Mouse (Mus musculus) limb, embryonic 14.5 days (tissue): ENCODE results near the gene Arl6. TPM values are rescaled to one million over a fixed set of nuclear protein-coding genes. Genes with fewer than 3 reads are reported as not detected.

ENCODE experiments used
- ATAC-seq: fragments of 200-750 bp; cut with Nextera tagmentation; 2 replicates; pipeline ENCODE4 v1.8.0; 2017; ENCODE audit warnings: low read depth, moderate number of reproducible peaks, moderate TSS enrichment; ENCODE audit not compliant: low FRiP score
- DNase-seq: peaks from one replicate; pipeline ENCODE4 v3.0.0-alpha.2; 2015; ENCODE audit warnings: low spot score
- H3K27ac ChIP-seq: fragments of 300-500 bp; sonication (generic); replicated peaks from 2 replicates; pipeline ENCODE4 v1.5.1; 2014; ENCODE audit warnings: low read depth, mild to moderate bottlenecking, low read length, moderate library complexity, mixed read lengths
- H3K27me3 ChIP-seq: fragments of 300-500 bp; sonication (generic); 2 replicates; pipeline ENCODE4 v1.6.1; 2014; ENCODE audit warnings: low read length, mixed read lengths; ENCODE audit not compliant: control insufficient read depth, insufficient read depth
- H3K36me3 ChIP-seq: fragments of 300-500 bp; sonication (generic); 2 replicates; pipeline ENCODE4 v1.6.1; 2014; ENCODE audit warnings: mild to moderate bottlenecking, low read length, moderate library complexity, mixed read lengths; ENCODE audit not compliant: control insufficient read depth, insufficient read depth
- H3K4me1 ChIP-seq: fragments of 300-500 bp; sonication (generic); 2 replicates; pipeline ENCODE4 v1.6.1; 2014; ENCODE audit warnings: antibody characterized with exemption, low read length, mixed read lengths; ENCODE audit not compliant: control insufficient read depth, insufficient read depth
- H3K4me2 ChIP-seq: fragments of 300-500 bp; sonication (generic); replicated peaks from 2 replicates; pipeline ENCODE4 v1.6.1; 2014; ENCODE audit warnings: low read depth, mild to moderate bottlenecking, low read length, moderate library complexity; ENCODE audit not compliant: severe bottlenecking
- H3K4me3 ChIP-seq: fragments of 300-500 bp; sonication (generic); replicated peaks from 2 replicates; pipeline ENCODE4 v1.5.1; 2014; ENCODE audit warnings: low read length
- H3K9ac ChIP-seq: fragments of 300-500 bp; sonication (generic); 2 replicates; pipeline ENCODE4 v1.6.1; 2014; ENCODE audit warnings: mild to moderate bottlenecking, low read depth, low read length, moderate library complexity; ENCODE audit not compliant: severe bottlenecking
- H3K9me3 ChIP-seq: fragments of 300-500 bp; sonication (generic); 2 replicates; pipeline ENCODE4 v1.6.1; 2016; ENCODE audit warnings: low read length; ENCODE audit not compliant: control insufficient read depth
- POLR2A ChIP-seq: fragments of 200-500 bp; IDR thresholded peaks from 2 replicates; pipeline ENCODE4 v1.8.0; 2012; ENCODE audit warnings: inconsistent platforms, mild to moderate bottlenecking, moderate library complexity, borderline replicate concordance; ENCODE audit not compliant: insufficient read depth, insufficient read length; ENCODE audit errors: extremely low read depth
- WGBS: fragments of 180-500 bp; shearing (Covaris S2); extraction: QIAGEN DNeasy Blood & Tissue Kit; methylation state at CpG from one replicate; pipeline ENCODE4 v1.1.7; 2014; 5-methylcytosine and 5-hydroxymethylcytosine counted together
- polyA plus RNA-seq, 2 experiments: library from polyadenylated mRNA; depleted of rRNA in 1 of 2; stranded (reverse) in 1 of 2; unstranded in 1 of 2; fragments of >200 nt; fragmentation: Nextera tagmentation in 1 of 2; extraction: Ambion mirVana in 1 of 2; gene quantifications; 2 replicates each; pipeline versions ENCODE4 v1.2.1 to v1.2.3; 2012 to 2014

Arl6 gene
- polyA plus RNA-seq, 2 experiments: 14.1 to 27.1 TPM

GRCm38 (mm10) chr16:59586911-59587310 lies 52.3 kb downstream of the Arl6 start:
- no peak overlapping the region for H3K4me3 ChIP-seq
- H3K27ac ChIP-seq: no peak overlapping the region
- no peak for TF ChIP-seq POLR2A
- no peaks in the 10 kb centered on the region for H3K36me3 ChIP-seq
- H3K4me2 ChIP-seq: no peak overlapping the region
- no peak overlapping the region for H3K9ac ChIP-seq
- H3K4me1 ChIP-seq: peaks cover 17% of the 10 kb centered on the region
- ATAC-seq (no peak), DNase-seq (no peak)
- 89% methylated on average over 8 of the region's 8 CpGs for WGBS
- H3K27me3 ChIP-seq: no peaks in the 10 kb centered on the region
- no peaks in the 10 kb centered on the region for H3K9me3 ChIP-seq

GRCm38 (mm10) chr16:59586276-59586675 lies 52.9 kb downstream of the Arl6 start:
- no peak for DNase-seq
- no peaks in the 10 kb centered on the region for H3K36me3 ChIP-seq
- 47% methylated on average over 6 of the region's 6 CpGs for WGBS
- 0 out of 2 replicates have a peak, but pooled peaks have one; percentile 53 for ATAC-seq
- H3K9ac ChIP-seq: no peak overlapping the region
- no peaks in the 10 kb centered on the region for H3K9me3 ChIP-seq
- no peak for TF ChIP-seq POLR2A
- no peak overlapping the region for H3K27ac ChIP-seq
- peaks cover 17% of the 10 kb centered on the region for H3K4me1 ChIP-seq
- H3K4me3 ChIP-seq: no peak overlapping the region
- no peak overlapping the region for H3K4me2 ChIP-seq
- no peaks in the 10 kb centered on the region for H3K27me3 ChIP-seq

DNA sequence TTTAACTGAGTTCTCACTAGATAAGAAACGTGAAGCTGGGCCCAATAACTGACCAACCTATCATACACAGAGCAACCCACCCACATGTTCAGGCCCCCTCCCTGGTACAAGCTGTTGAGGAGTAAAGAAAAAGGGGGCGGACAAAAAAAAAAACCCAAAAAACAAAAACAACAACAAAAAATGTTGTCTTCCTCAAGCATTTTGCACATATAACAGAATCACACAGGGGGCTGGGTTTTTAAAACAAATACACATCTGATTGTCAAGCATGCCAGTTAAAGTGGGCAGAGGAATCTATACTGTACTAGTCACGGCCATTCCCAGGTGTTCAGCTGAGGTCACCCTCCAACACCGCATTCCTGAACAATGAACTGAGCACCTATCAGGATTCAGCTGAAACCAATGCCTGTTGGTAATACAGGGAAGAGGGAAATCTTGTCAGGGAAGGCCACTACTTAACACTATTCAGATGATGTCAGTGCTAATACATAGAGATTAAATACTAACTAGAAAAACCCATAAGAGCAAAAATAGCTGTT lies 53.4 kb downstream of the Arl6 start:
- H3K36me3 ChIP-seq: no peaks in the 10 kb centered on the region
- peaks cover 17% of the 10 kb centered on the region for H3K4me1 ChIP-seq
- H3K4me3 ChIP-seq: no peak overlapping the region
- no peak overlapping the region for H3K27ac ChIP-seq
- ATAC-seq (no peak), DNase-seq (no peak)
- H3K4me2 ChIP-seq: no peak overlapping the region
- TF ChIP-seq POLR2A: no peak
- no peaks in the 10 kb centered on the region for H3K9me3 ChIP-seq
- no peak overlapping the region for H3K9ac ChIP-seq
- 79% methylated on average over 4 of the region's 4 CpGs for WGBS
- H3K27me3 ChIP-seq: no peaks in the 10 kb centered on the region

- Histone ChIP-seq H3K4me3 (no peak overlapping the region), H3K27me3 (no peaks in the 10 kb centered on the region), H3K4me1 (peaks cover 13% of the 10 kb centered on the region), H3K9ac (no peak overlapping the region), H3K27ac (no peak overlapping the region), H3K9me3 (no peaks in the 10 kb centered on the region), H3K4me2 (no peak overlapping the region), H3K36me3 (no peaks in the 10 kb centered on the region)
- no peak for DNase-seq
- no peak for TF ChIP-seq POLR2A
- 83% methylated on average over 5 of the region's 5 CpGs for WGBS
- ATAC-seq: no peak
Measured at GRCm38 (mm10) chr16:59583515-59583914, 55.7 kb downstream of the Arl6 start.

DNA sequence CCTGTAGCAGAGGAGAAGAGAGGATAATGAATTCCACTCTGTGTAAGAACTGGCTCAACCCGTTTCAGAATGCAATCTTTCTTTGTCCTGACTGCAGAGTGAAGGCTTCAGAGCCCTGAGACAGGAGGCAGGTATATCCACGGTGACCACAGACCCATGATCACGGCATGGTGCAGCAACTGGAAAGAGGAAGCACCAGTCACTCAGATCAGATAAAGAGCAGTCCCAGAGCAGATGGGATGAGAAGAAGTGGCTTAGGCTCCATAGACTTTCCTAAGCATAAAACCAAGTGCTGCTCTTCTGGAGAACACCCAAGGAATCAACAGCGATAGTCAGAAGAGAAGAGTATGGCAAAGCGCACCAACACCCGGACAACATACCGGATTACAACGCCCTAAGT lies 60.0 kb downstream of the Arl6 start:
- Histone ChIP-seq H3K9ac (no peak overlapping the region), H3K27me3 (no peaks in the 10 kb centered on the region), H3K36me3 (0 out of 2 replicates have a peak, but pooled peaks cover 2% of the 10 kb centered on the region), H3K27ac (no peak overlapping the region), H3K4me1 (no peaks in the 10 kb centered on the region), H3K4me3 (no peak overlapping the region), H3K4me2 (no peak overlapping the region), H3K9me3 (no peaks in the 10 kb centered on the region)
- 86% methylated on average over 8 of the region's 8 CpGs for WGBS
- ATAC-seq: no peak
- no peak for DNase-seq
- no peak for TF ChIP-seq POLR2A

GRCm38 (mm10) chr16:59573961-59574360 lies 65.2 kb downstream of the Arl6 start:
- TF ChIP-seq POLR2A: no peak

More at GRCm38 (mm10) chr16:59573961-59574360, 65.2 kb downstream of the Arl6 start:
- ATAC-seq: no peak
- H3K4me3 ChIP-seq: no peak overlapping the region
- H3K27me3 ChIP-seq: no peaks in the 10 kb centered on the region
- 0 out of 2 replicates have a peak, but pooled peaks cover 2% of the 10 kb centered on the region for H3K36me3 ChIP-seq
- no peak for DNase-seq
- no peaks in the 10 kb centered on the region for H3K9me3 ChIP-seq
- H3K9ac ChIP-seq: no peak overlapping the region
- no peak overlapping the region for H3K4me2 ChIP-seq
- no peak overlapping the region for H3K27ac ChIP-seq
- 91% methylated on average over 11 of the region's 11 CpGs for WGBS
- peaks cover 11% of the 10 kb centered on the region; the same call in 1 of the 2 replicates for H3K4me1 ChIP-seq
